Mouse (Mus musculus) testis, adult 2 months (tissue): ENCODE measurements around the gene Gmeb2.

Experiments used
- CTCF ChIP-seq: fragments of 200-500 bp; IDR thresholded peaks from 2 replicates; pipeline ENCODE4 v1.5.1; 2012; ENCODE audit warnings: low read depth, mild to moderate bottlenecking, inconsistent platforms, low read length, moderate library complexity; ENCODE audit not compliant: control insufficient read depth, insufficient read depth, insufficient replicate concordance
- POLR2A ChIP-seq: fragments of 200-500 bp; IDR thresholded peaks from 2 replicates; pipeline ENCODE4 v1.6.1; 2012; ENCODE audit warnings: low read depth, mild to moderate bottlenecking, inconsistent platforms, low read length, moderate library complexity; ENCODE audit not compliant: control insufficient read depth

- TF ChIP-seq POLR2A (no peak), CTCF (no peak)
Measured at GRCm38 (mm10) chr2:181245031-181245430, 42.8 kb downstream of the Gmeb2 start.
